Mouse (Mus musculus): ENCODE data around the gene Acsl1. TPM values are rescaled to one million over a fixed set of nuclear protein-coding genes. Genes with fewer than 3 reads are reported as not detected.

Gene Acsl1
- polyA plus RNA-seq, 1 experiment: 45.2 TPM

GRCm38 (mm10) chr8:46445964-46446915 lies 24.6 kb upstream of the Acsl1 start:
- Histone ChIP-seq H3K4me1 (ENCODE audit: control insufficient read depth, insufficient read depth, low read length) (no peaks in the 10 kb centered on the region; the same call in 1 of the 2 replicates), H3K4me3 (replicated peaks; ENCODE audit: control insufficient read depth, low read depth, low read length) (no peak overlapping the region), H3K27ac (ENCODE audit: control insufficient read depth, insufficient read depth, low read depth, low read length, poor library complexity) (no peak overlapping the region)
- TF ChIP-seq POLR2A (IDR thresholded peaks at IDR 0.05; ENCODE audit: borderline replicate concordance, control insufficient read depth, low read depth, low read length) (no peak), CTCF (IDR thresholded peaks at IDR 0.05; ENCODE audit: control insufficient read depth, insufficient read depth, low read length) (no peak)
- WGBS: 72% methylated on average over 12 of the region's 12 CpGs

GRCm38 (mm10) chr8:46447334-46447733 lies 23.5 kb upstream of the Acsl1 start:
- 80% methylated on average over 6 of the region's 6 CpGs for WGBS
- TF ChIP-seq POLR2A (IDR thresholded peaks at IDR 0.05; ENCODE audit: borderline replicate concordance, control insufficient read depth, low read depth, low read length) (no peak), CTCF (IDR thresholded peaks at IDR 0.05; ENCODE audit: control insufficient read depth, insufficient read depth, low read length) (no peak)
- H3K4me3 ChIP-seq (replicated peaks; ENCODE audit: control insufficient read depth, low read depth, low read length): no peak overlapping the region
- H3K4me1 ChIP-seq (ENCODE audit: control insufficient read depth, insufficient read depth, low read length): no peaks in the 10 kb centered on the region; the same call in 1 of the 2 replicates
- no peak overlapping the region for H3K27ac ChIP-seq (ENCODE audit: control insufficient read depth, insufficient read depth, low read depth, low read length, poor library complexity)

GRCm38 (mm10) chr8:46448606-46449005 lies 22.2 kb upstream of the Acsl1 start:
- no peaks in the 10 kb centered on the region; the same call in 1 of the 2 replicates for H3K4me1 ChIP-seq (ENCODE audit: control insufficient read depth, insufficient read depth, low read length)
- 73% methylated on average over 5 of the region's 5 CpGs for WGBS
- no peak for TF ChIP-seq CTCF (IDR thresholded peaks at IDR 0.05; ENCODE audit: control insufficient read depth, insufficient read depth, low read length)
- no peak for TF ChIP-seq POLR2A (IDR thresholded peaks at IDR 0.05; ENCODE audit: borderline replicate concordance, control insufficient read depth, low read depth, low read length)
- H3K27ac ChIP-seq (ENCODE audit: control insufficient read depth, insufficient read depth, low read depth, low read length, poor library complexity): no peak overlapping the region
- H3K4me3 ChIP-seq (replicated peaks; ENCODE audit: control insufficient read depth, low read depth, low read length): no peak overlapping the region

GRCm38 (mm10) chr8:46449063-46449462 lies 21.8 kb upstream of the Acsl1 start:
- H3K27ac ChIP-seq (ENCODE audit: control insufficient read depth, insufficient read depth, low read depth, low read length, poor library complexity): no peak overlapping the region
- TF ChIP-seq POLR2A (IDR thresholded peaks at IDR 0.05; ENCODE audit: borderline replicate concordance, control insufficient read depth, low read depth, low read length) (no peak), CTCF (IDR thresholded peaks at IDR 0.05; ENCODE audit: control insufficient read depth, insufficient read depth, low read length) (no peak)
- WGBS: 81% methylated on average over 4 of the region's 4 CpGs
- no peak overlapping the region for H3K4me3 ChIP-seq (replicated peaks; ENCODE audit: control insufficient read depth, low read depth, low read length)
- no peaks in the 10 kb centered on the region; the same call in 1 of the 2 replicates for H3K4me1 ChIP-seq (ENCODE audit: control insufficient read depth, insufficient read depth, low read length)

- Histone ChIP-seq H3K4me1 (ENCODE audit: control insufficient read depth, insufficient read depth, low read length) (no peaks in the 10 kb centered on the region; the same call in 1 of the 2 replicates), H3K27ac (ENCODE audit: control insufficient read depth, insufficient read depth, low read depth, low read length, poor library complexity) (no peak overlapping the region), H3K4me3 (replicated peaks; ENCODE audit: control insufficient read depth, low read depth, low read length) (no peak overlapping the region)
- WGBS: 76% methylated on average over 8 of the region's 8 CpGs
- TF ChIP-seq POLR2A (IDR thresholded peaks at IDR 0.05; ENCODE audit: borderline replicate concordance, control insufficient read depth, low read depth, low read length) (no peak), CTCF (IDR thresholded peaks at IDR 0.05; ENCODE audit: control insufficient read depth, insufficient read depth, low read length) (no peak)
Measured at GRCm38 (mm10) chr8:46449723-46450251, 21.1 kb upstream of the Acsl1 start.

GRCm38 (mm10) chr8:46458215-46458811 lies 12.5 kb upstream of the Acsl1 start:
- 45% methylated on average over 6 of the region's 6 CpGs for WGBS
- no peak overlapping the region for H3K4me3 ChIP-seq (replicated peaks; ENCODE audit: control insufficient read depth, low read depth, low read length)
- no peaks in the 10 kb centered on the region for H3K4me1 ChIP-seq (ENCODE audit: control insufficient read depth, insufficient read depth, low read length)
- no peak overlapping the region for H3K27ac ChIP-seq (ENCODE audit: control insufficient read depth, insufficient read depth, low read depth, low read length, poor library complexity)
- no peak for TF ChIP-seq POLR2A (IDR thresholded peaks at IDR 0.05; ENCODE audit: borderline replicate concordance, control insufficient read depth, low read depth, low read length)

- TF ChIP-seq POLR2A (IDR thresholded peaks at IDR 0.05; ENCODE audit: borderline replicate concordance, control insufficient read depth, low read depth, low read length): no peak
- H3K4me1 ChIP-seq (ENCODE audit: control insufficient read depth, insufficient read depth, low read length): no peaks in the 10 kb centered on the region; the same call in 1 of the 2 replicates
- H3K27ac ChIP-seq (ENCODE audit: control insufficient read depth, insufficient read depth, low read depth, low read length, poor library complexity): no peak overlapping the region
- H3K4me3 ChIP-seq (replicated peaks; ENCODE audit: control insufficient read depth, low read depth, low read length): no peak overlapping the region
- 7% methylated on average over 2 of the region's 2 CpGs for whole genome bisulfite sequencing
Measured at GRCm38 (mm10) chr8:46468400-46468799, 2.4 kb upstream of the Acsl1 start.

- H3K4me3 ChIP-seq (replicated peaks; ENCODE audit: control insufficient read depth, low read depth, low read length): no peak overlapping the region
- 87% methylated on average over 8 of the region's 8 CpGs for WGBS
- no peak for TF ChIP-seq POLR2A (IDR thresholded peaks at IDR 0.05; ENCODE audit: borderline replicate concordance, control insufficient read depth, low read depth, low read length)
- H3K27ac ChIP-seq (ENCODE audit: control insufficient read depth, insufficient read depth, low read depth, low read length, poor library complexity): no peak overlapping the region
- H3K4me1 ChIP-seq (ENCODE audit: control insufficient read depth, insufficient read depth, low read length): no peaks in the 10 kb centered on the region; the same call in 1 of the 2 replicates
Measured at GRCm38 (mm10) chr8:46469071-46469769, 1.6 kb upstream of the Acsl1 start.

All from bone marrow, adult 2 months (tissue).